Mouse (Mus musculus): ENCODE data around the gene Exosc2. TPM values are rescaled to one million over a fixed set of nuclear protein-coding genes. Genes with fewer than 3 reads are reported as not detected.

The Exosc2 gene
- total RNA-seq, 1 experiment = 105 TPM

- 0 out of 4 replicates have a peak, but pooled peaks cover 0 to 2% of the 10 kb centered on the region in 2 experiments for H3K4me1 ChIP-seq (ENCODE audit: control insufficient read depth in 2 of 2, insufficient read depth in 2 of 2, low read length in 2 of 2, poor library complexity in 1 of 2)
- no peak overlapping the region for H3K9ac ChIP-seq (ENCODE audit: insufficient read depth, low read depth, low read length, poor library complexity, severe bottlenecking)
- H3K27ac ChIP-seq (ENCODE audit: insufficient read depth, low read depth, low read length, poor library complexity, severe bottlenecking) = no peak overlapping the region
- TF ChIP-seq ZC3H11A (IDR thresholded peaks at IDR 0.05; ENCODE audit: borderline replicate concordance, low read depth, low read length) (no peak), CHD2 (IDR thresholded peaks at IDR 0.05; ENCODE audit: low read depth, low read length) (no peak), HCFC1 (IDR thresholded peaks at IDR 0.05; ENCODE audit: borderline replicate concordance, insufficient read depth, low read length) (no peak), MAFK (IDR thresholded peaks at IDR 0.05; ENCODE audit: insufficient read depth, low read depth, low read length) (no peak), ZNF384 (IDR thresholded peaks at IDR 0.05; ENCODE audit: low read depth, low read length) (no peak)
- no peak overlapping the region for H3K4me3 ChIP-seq (ENCODE audit: insufficient read depth in 1 of 2, low read depth in 1 of 2, low read length in 2 of 2, poor library complexity in 1 of 2, severe bottlenecking in 1 of 2)
- no peaks in the 10 kb centered on the region for H3K9me3 ChIP-seq (ENCODE audit: control insufficient read depth, insufficient read depth, low read depth, low read length)
- DNase-seq (ENCODE audit: low read depth, low spot score) = no peak
- no peaks in the 10 kb centered on the region for H3K36me3 ChIP-seq (ENCODE audit: control insufficient read depth, insufficient read depth, low read length, poor library complexity, severe bottlenecking)
- in situ Hi-C loops (cut with MboI; ENCODE audit: low sequenced_read_pairs in 2 of 2, unreplicated experiment in 2 of 2) = no loop called here
Measured at GRCm38 (mm10) chr2:31714780-31715179, 44.3 kb downstream of the Exosc2 start.

DNA sequence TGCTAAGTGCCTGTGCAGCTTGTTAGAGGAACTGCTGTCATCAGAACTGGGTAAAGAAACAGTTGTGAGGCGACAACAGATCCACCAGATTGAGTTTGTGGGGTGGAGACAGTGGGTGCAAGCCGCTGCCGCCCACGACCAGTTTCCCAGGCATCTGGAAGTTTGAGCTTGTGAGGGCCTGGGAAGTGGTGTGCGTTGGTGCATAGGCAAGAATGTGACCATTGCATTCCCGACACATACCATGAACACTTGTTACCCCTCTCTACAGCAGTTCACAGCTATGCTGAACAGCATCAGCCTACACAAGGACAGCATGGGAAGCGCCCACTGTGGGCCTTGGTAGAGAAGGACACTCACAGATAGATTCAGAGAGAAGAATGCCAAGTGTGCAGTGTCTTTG, 45.5 kb downstream of the Exosc2 start:
- no peak for DNase-seq (ENCODE audit: low read depth, low spot score)
- Histone ChIP-seq H3K4me1 (ENCODE audit: control insufficient read depth in 2 of 2, insufficient read depth in 2 of 2, low read length in 2 of 2, poor library complexity in 1 of 2) (0 out of 4 replicates have a peak, but pooled peaks cover 0 to 2% of the 10 kb centered on the region in 2 experiments), H3K36me3 (ENCODE audit: control insufficient read depth, insufficient read depth, low read length, poor library complexity, severe bottlenecking) (no peaks in the 10 kb centered on the region), H3K9ac (ENCODE audit: insufficient read depth, low read depth, low read length, poor library complexity, severe bottlenecking) (no peak overlapping the region), H3K4me3 (ENCODE audit: insufficient read depth in 1 of 2, low read depth in 1 of 2, low read length in 2 of 2, poor library complexity in 1 of 2, severe bottlenecking in 1 of 2) (no peak overlapping the region), H3K9me3 (ENCODE audit: control insufficient read depth, insufficient read depth, low read depth, low read length) (no peaks in the 10 kb centered on the region), H3K27ac (ENCODE audit: insufficient read depth, low read depth, low read length, poor library complexity, severe bottlenecking) (no peak overlapping the region)
- in situ Hi-C loops (cut with MboI; ENCODE audit: low sequenced_read_pairs in 2 of 2, unreplicated experiment in 2 of 2) = no loop called here
- TF ChIP-seq HCFC1 (IDR thresholded peaks at IDR 0.05; ENCODE audit: borderline replicate concordance, insufficient read depth, low read length) = no peak
- no peak for TF ChIP-seq MAFK (IDR thresholded peaks at IDR 0.05; ENCODE audit: insufficient read depth, low read depth, low read length)
- no peak for TF ChIP-seq ZNF384 (IDR thresholded peaks at IDR 0.05; ENCODE audit: low read depth, low read length)
- no peak for TF ChIP-seq CHD2 (IDR thresholded peaks at IDR 0.05; ENCODE audit: low read depth, low read length)
- no peak for TF ChIP-seq ZC3H11A (IDR thresholded peaks at IDR 0.05; ENCODE audit: borderline replicate concordance, low read depth, low read length)

DNA sequence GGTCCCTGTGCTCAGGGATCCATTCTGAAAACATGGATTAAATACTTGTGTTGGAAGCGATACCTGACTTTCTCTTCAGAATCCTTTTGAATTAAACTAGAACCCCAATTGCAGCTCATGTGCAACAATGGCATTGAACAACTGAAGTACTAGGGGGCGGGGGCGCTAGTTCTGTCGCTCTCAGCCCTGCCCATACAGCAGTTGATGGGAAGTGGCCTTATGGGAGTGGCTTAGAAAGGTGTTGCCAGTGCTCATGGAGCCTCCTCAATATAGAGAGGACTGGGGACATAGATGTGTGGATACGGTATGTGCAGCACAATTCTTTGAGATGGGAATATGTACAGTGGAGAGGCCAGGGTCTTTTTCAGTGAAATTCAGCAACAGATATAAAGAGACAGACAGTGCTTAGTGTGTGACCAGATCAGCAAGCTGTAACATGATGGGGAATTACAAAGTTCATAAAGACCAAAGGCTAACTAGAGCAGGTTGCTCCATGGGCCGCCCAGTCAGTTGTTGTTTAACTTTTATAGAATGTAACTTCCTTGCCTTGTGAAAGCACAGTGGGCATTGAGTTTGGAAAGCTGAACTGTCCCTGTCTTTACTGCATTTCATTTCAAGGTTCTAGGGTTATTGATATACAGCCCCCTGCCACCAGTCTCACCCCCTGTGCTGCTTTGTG, 48.8 kb downstream of the Exosc2 start:
- no peaks in the 10 kb centered on the region for H3K36me3 ChIP-seq (ENCODE audit: control insufficient read depth, insufficient read depth, low read length, poor library complexity, severe bottlenecking)
- DNase-seq (ENCODE audit: low read depth, low spot score) = no peak
- H3K9ac ChIP-seq (ENCODE audit: insufficient read depth, low read depth, low read length, poor library complexity, severe bottlenecking) = no peak overlapping the region
- no peak overlapping the region for H3K27ac ChIP-seq (ENCODE audit: insufficient read depth, low read depth, low read length, poor library complexity, severe bottlenecking)
- TF ChIP-seq ZC3H11A (IDR thresholded peaks at IDR 0.05; ENCODE audit: borderline replicate concordance, low read depth, low read length) = no peak
- no peak for TF ChIP-seq CHD2 (IDR thresholded peaks at IDR 0.05; ENCODE audit: low read depth, low read length)
- TF ChIP-seq ZNF384 (IDR thresholded peaks at IDR 0.05; ENCODE audit: low read depth, low read length) = no peak
- no peak for TF ChIP-seq HCFC1 (IDR thresholded peaks at IDR 0.05; ENCODE audit: borderline replicate concordance, insufficient read depth, low read length)
- TF ChIP-seq MAFK (IDR thresholded peaks at IDR 0.05; ENCODE audit: insufficient read depth, low read depth, low read length) = no peak
- no peaks in the 10 kb centered on the region for H3K9me3 ChIP-seq (ENCODE audit: control insufficient read depth, insufficient read depth, low read depth, low read length)
- no peak overlapping the region for H3K4me3 ChIP-seq (ENCODE audit: insufficient read depth in 1 of 2, low read depth in 1 of 2, low read length in 2 of 2, poor library complexity in 1 of 2, severe bottlenecking in 1 of 2)
- in situ Hi-C loops (cut with MboI; ENCODE audit: low sequenced_read_pairs in 2 of 2, unreplicated experiment in 2 of 2) = no loop called here
- 0 out of 4 replicates have a peak, but pooled peaks cover 0 to 2% of the 10 kb centered on the region in 2 experiments for H3K4me1 ChIP-seq (ENCODE audit: control insufficient read depth in 2 of 2, insufficient read depth in 2 of 2, low read length in 2 of 2, poor library complexity in 1 of 2)

- no peaks in the 10 kb centered on the region for H3K9me3 ChIP-seq (ENCODE audit: control insufficient read depth, insufficient read depth, low read depth, low read length)
- H3K36me3 ChIP-seq (ENCODE audit: control insufficient read depth, insufficient read depth, low read length, poor library complexity, severe bottlenecking) = no peaks in the 10 kb centered on the region
- in situ Hi-C loops (cut with MboI; ENCODE audit: low sequenced_read_pairs in 2 of 2, unreplicated experiment in 2 of 2) = no loop called here
- no peak for DNase-seq (ENCODE audit: low read depth, low spot score)
- no peak for TF ChIP-seq HCFC1 (IDR thresholded peaks at IDR 0.05; ENCODE audit: borderline replicate concordance, insufficient read depth, low read length)
- TF ChIP-seq ZNF384 (IDR thresholded peaks at IDR 0.05; ENCODE audit: low read depth, low read length) = no peak
- TF ChIP-seq ZC3H11A (IDR thresholded peaks at IDR 0.05; ENCODE audit: borderline replicate concordance, low read depth, low read length) = no peak
- no peak for TF ChIP-seq CHD2 (IDR thresholded peaks at IDR 0.05; ENCODE audit: low read depth, low read length)
- TF ChIP-seq MAFK (IDR thresholded peaks at IDR 0.05; ENCODE audit: insufficient read depth, low read depth, low read length) = no peak
- H3K27ac ChIP-seq (ENCODE audit: insufficient read depth, low read depth, low read length, poor library complexity, severe bottlenecking) = no peak overlapping the region
- 0 out of 4 replicates have a peak, but pooled peaks cover 0 to 2% of the 10 kb centered on the region in 2 experiments for H3K4me1 ChIP-seq (ENCODE audit: control insufficient read depth in 2 of 2, insufficient read depth in 2 of 2, low read length in 2 of 2, poor library complexity in 1 of 2)
- H3K9ac ChIP-seq (ENCODE audit: insufficient read depth, low read depth, low read length, poor library complexity, severe bottlenecking) = no peak overlapping the region
- H3K4me3 ChIP-seq (ENCODE audit: insufficient read depth in 1 of 2, low read depth in 1 of 2, low read length in 2 of 2, poor library complexity in 1 of 2, severe bottlenecking in 1 of 2) = no peak overlapping the region
Measured at GRCm38 (mm10) chr2:31719944-31720343, 49.4 kb downstream of the Exosc2 start.

All from ES-E14 (cell line).